Mouse (Mus musculus) cerebellum, adult 9-11 months (tissue): ENCODE measurements around the gene Nav2.

Experiments used
- DNase-seq: peaks from one replicate; pipeline ENCODE4 v3.0.0; 2022

The Nav2 gene

DNA sequence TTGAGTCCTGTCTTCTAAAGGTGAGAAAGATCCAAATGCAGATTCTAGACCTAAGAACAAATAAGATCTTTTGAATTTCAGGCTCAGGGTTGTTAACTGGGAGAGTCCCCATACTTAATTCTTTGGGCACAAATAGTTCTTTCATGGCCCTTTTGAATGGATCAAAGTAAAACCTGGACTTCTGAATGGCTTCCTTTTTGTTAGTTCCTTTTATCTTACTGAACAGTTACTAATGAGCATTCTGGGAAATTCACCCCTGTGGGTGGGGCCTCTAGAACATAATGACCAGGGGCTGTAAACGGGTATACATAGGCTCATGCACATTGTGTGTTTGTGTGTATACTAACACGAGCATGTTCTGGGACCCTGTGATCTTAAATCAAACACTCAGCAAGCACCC is 429.2 kb downstream of the Nav2 start:
- DNase-seq = no peak

DNA sequence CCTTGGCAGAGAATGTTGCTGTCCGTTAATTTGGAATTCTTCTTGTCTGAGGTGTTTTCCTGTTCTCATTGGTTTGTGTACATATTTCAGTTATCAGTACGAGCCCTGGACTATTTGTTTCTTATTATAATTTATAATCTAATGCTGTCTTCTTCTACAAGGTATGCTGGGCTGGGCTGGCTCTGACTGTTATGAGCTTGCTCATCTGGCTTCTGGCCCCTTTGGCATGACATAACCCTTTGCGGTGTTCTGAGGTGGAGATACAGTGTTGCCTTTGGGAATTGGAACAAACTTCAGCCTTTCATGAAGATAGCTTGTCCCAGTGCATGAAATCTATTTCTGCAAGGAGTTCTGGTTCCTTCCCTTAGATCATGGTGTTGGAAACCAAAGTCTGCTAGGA is 431.4 kb downstream of the Nav2 start:
- no peak for DNase-seq

DNA sequence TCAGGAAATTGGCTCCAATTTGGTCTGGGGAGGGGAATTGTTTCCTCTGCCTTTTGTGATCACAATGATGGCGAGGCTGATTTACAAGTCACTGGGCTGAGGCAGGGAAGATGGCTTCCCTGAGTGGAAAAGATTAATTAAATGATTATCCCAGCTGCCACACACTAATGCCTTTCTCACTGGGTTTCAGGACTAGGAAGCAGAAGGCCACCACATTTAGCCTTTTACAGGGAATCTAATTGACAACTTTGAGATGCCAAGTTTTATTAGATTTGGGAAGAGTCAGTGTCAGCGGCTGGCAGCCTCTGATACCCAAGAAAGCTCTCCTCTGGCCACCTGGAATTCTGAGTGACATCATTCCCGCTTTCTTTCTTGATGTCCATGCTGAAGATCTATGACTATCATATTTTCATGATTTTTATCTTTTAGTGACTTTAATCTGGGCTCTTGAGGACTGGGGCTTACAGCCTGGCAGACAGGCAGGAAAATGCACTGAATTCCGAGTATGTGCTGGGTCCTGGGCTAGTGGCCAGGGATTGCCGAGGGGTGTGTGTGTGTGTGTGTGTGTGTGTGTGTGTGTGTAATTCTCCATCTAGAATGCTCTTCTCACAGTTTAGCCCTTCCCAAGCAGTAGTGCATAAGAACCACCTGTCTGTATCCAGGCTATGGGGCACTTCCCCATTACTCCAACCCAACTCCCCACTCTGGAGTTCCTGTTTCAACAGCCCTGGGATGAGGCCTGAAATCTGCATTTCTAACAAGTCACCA is 432.8 kb downstream of the Nav2 start:
- no peak for DNase-seq

DNA sequence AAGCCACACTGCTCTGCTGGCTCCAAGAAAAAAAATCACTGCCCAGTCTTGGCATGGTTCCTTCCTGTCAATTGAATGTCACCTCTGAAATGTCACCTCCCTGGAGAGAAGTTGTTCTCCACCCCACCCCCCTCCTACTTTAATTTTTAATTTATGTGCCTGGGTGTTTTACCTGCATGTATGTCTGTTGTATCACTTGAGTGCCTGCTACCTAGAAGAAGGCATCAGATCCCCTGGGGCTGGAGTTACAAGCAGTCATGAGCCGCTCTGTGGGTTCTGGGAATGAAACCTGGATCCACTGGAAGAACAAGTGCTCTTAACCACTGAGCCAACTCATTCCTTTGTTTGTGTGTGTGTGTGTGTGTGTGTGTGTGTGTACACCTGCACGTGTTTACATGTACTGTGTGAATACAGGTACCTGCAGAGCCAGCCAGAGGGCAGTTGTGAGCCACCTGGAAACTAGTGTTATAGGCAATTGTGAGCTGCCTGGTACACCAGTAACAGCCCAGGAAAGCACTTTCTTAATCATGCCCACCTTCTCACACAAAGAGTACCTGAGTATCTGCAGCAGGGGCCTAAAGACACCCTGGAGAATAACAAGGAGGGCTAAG is 433.5 kb downstream of the Nav2 start:
- DNase-seq = no peak

- DNase-seq = no peak
These were observed 434.1 kb downstream of the Nav2 start for GRCm38 (mm10) chr7:49342556-49343080.

DNA sequence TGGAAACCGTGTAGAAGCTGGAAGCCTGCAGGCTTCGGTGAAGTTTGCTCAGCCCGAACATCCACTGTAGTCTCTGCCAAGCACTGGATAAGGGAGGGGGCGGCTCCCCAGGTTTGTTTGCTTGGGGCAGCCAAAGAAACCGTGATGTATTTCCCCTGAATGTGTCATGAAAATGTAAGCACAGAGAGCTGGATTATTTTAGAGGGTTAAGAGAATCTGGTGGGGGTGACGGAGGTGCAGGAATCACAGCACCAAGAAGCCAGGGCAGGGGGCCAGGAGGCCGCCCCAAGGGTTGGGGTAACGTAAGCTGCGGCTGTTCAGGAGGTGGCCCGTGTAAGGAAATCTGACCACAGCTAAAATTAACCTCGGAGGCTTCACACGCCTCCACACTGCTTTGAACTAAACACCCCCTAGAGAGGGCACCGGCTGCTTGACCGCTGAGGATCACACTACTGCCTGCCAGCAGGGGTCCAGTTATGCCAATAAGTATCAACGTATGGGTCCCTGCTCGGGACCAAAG is 434.6 kb downstream of the Nav2 start:
- DNase-seq = no peak

DNA sequence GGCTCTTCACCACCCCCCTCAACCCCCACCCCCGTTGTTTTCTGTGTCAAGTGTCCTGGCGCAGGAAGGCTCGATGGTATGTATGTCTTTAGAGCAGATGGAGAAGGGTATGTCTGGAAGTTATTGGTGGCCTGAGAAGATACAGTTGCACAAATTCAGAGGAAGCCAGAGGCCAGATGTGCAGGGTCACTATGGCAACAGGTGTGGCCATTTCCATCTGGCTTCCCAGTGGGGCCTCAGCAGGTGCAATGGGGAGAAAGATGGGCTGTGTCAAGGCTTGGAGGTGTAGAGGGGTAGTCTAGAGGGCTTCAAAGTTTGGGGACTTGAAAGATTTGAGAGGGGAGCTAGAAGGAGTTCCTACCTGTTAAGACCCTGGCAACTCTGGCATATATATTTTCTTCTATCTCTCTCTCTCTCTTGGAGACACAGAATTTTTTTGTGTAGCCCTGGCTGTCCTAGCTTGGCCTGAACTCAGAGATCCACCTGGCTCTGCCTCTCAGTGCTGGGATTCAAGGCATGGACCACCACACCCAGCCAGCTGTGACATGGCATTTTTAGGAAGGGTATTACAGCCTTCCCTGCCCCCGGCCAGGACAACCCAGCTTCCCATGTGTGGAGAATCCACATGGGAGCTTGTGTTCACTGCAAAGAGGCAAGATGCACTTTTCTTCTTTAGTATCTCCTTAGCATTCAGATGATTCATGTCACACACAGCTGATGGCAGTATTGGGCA is 435.4 kb downstream of the Nav2 start:
- DNase-seq = no peak

DNA sequence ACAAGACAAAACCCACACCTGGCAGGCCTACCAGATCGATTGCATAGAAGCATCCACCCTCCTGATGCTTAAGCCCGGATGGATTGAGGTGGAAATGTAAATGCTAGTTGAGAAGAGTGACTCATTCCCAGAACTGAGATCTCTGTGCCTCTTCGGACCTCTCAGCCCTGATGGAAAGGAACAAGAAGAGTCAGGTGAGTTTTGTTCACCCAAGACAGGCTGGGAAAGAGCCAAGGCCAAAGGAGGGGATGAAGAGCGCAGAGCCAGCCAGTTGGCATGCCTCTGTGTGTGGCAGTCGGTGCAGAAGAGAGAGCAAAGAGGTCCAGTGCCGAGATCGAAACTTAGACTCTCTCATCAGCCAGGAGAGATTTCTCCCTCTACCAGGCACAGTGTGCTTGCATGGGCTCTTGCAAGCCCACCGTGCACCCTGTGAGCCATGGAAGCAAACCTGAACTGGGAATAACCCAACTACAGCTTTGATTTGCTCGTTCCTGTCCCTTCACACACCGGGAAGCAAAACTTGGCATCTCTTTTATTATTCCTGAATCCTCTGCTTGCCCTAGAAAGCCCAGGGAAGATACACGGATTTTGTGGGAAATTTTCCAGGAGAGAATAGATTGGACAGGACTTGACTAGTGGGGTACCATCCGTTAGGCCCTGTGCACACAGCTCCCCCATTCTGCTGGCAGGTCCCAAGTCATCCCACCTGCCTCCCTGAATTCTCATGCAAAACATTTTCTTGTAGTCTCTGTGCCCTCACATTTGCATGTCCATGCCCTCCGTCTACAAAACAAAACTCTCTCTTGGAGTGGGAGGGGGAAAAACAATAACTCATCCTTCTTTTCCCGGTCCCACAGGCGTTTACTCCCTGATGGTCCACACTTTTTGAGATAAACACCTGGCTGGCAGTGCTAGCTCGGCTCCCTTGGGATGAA is 439.1 kb downstream of the Nav2 start:
- peak; percentile 72 for DNase-seq

DNA sequence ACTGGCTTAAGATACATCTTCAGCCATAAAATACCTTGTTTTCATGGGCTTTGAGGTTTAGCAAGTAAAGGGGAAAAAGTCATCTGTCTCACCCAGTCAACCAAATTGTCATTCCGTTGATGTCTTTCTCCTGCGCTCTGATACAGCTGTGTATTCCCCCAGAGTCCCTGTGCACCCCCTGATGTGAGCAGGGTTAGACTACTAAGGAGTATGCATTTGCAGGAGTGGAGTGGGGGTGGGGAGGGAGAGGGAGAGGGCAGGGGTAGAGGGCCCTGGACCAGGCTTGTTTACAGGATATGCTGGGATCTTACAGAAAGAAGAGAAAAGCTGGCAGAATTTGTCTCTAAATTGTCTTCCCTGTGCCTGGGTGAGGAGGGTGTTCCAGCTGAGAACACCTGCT is 440.1 kb downstream of the Nav2 start:
- no peak for DNase-seq

DNA sequence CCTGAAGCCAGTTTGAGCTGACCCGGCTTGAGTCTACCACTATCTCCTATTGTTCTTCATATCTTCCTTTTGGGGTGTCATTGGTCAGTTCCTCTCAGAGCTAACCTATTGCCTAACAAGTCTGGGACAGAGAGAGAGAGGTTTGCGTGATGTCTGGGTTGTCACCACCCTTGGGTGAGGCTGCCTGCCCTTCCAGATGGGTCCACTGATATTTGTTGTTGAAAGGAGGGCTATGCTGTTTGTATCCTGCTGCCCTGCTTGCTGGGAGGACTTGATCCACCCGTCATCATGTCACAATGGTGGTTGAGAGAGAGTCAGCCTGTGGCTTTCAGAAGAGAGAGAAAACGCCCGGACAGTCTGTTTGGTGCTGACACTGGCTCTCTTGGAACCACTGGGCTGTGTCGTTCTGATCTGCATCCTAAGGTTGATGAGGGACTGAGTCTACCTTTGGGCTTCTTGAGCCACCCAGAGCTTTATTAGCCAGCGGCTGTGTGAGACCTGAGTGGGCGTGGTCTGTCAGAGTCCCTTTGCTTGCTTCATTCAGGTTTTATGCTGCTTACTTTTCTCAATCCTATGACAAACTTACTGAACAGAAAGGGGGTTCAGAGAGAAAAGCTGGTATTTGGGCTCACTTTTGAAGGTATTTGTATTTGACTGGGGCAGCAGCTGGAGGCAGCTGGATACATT is 441.9 kb downstream of the Nav2 start:
- DNase-seq = no peak

DNA sequence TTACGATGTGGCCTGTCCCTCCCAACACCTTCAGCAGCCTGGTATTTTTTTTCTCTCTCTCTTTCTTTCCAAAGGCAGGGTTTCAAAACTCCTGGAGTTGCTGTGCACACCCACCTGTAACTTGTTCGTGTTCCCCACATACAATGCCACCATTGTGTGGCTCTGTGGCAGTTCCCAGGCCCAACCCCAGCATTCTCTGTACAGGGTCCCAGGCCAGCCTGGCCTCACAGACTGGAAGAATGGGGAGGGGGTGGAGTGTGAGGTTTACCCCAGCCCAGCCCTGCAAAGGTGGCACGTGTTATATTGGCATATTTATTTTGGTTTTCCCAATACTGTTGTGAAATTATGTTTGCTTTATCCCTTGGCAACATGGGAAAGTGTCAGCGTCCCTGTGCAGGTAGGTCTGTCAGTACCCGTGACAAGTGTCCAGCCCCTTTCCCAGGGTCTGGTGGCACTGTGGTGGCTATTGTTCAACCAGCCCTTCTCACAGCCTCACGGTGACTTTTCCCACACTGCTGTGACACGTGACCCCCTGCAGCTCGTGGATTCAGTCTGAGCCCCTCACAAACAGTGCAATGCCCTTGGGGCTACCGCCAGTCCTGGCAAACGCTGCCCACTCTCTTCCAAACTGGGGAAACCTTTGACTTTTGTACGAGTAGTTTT is 443.2 kb downstream of the Nav2 start:
- DNase-seq = no peak

DNA sequence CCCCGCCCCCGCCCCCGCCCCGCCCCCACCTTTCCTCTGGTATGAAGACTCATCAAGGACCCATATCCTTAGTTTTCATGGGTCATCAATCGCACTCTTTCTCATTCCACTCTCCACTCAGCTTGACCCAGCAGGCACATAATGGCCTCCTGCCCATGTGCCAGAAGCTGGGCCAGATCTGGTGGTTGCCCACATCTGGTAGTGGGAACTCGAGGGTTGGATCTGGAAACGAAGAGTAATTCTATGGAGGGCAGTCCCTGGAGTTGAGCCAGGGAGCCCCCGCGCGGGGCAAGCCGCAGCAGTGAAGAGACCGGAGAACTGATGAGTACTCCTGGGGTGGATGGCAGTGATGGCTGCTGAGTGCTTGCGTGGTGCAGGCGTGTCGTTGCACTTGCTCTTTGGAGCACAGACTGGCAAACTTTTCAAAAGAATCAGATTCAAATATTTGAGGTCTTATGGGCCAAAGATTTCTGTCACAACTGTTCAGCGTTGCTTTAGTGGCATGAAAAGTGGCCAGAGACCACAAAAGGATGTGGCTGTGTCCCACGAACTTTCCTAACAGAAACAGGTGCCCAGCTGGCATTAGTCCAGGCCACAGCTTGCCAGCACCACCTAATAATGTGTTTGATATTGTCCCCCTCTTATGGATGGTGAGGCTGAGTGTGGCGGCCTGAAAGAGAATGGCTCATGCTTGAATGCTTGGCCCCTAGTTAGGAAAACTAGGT is 449.1 kb downstream of the Nav2 start:
- DNase-seq = no peak

- DNase-seq = no peak
These were observed 450.6 kb downstream of the Nav2 start for GRCm38 (mm10) chr7:49359120-49359519.

DNA sequence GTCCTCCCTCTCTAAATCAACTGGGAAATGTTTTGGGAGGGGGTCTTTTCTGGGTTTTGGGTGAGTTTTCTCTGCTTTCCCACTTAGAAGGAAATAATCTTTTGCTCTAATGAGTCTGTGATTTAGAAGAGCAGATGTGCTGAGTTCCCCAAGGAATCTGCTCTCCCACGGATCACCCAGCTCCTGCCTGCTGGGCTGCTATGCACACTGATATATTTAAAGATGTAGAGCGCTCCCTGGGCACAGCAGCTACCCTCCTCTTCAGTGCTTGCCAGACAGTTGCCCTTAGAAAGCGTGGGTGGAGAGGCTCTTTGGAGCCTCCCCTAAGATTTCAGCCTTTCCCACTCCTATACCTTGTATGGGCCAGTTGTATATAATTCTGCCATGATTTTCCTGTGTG is 452.1 kb downstream of the Nav2 start:
- no peak for DNase-seq

DNA sequence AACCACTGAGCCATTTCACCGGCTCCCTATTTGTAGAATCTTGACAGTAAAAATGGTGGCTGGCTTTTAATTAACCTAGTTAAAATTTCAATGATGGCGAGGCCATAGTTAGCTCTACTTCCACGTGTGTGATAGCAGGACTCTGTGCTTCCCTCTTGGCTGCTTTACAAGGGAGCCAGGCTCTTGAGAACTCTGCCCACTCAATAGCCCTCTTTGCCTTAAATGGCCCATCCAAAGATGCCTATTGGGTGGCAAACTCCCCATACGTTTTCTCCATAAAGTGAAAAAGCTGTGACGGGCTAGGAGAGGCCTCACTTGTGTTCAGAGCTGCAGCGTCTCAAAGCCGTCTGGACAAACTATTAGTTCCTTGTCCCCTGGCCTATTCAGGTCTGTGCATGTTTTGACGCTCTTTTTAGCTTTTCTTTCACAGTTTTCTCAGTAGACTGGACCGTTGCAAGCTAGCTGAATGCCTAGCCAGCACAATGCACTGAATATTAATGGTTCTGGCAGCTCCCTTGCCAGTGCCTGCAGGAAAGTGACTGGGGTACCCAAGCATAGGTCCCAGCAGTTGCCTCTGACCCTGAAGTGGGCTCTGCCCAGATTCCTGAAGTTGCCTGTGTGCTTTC is 453.1 kb downstream of the Nav2 start:
- DNase-seq = no peak

- DNase-seq = no peak
These were observed 456.1 kb downstream of the Nav2 start for GRCm38 (mm10) chr7:49364486-49365162.

DNA sequence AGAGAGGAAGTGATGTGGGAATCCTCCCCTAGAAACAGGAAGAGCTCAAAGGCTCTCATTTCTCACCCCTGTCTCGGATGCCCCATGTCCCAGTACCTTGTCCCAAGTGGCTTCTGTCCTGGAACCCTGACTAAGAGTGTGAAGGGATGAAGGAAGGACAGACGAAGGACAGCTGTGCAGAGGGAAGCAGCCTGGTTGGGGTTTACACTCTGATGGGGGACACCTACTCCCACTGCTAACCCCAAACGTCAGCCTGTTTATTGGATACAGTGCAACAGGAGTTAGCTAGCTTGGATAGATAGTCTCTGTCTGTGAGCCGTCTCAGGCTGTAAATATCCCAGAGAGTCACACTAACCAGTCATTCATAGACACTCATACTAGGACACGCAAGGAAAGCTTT is 460.1 kb downstream of the Nav2 start:
- DNase-seq = no peak

GRCm38 (mm10) chr7:49369006-49369405 is 460.5 kb downstream of the Nav2 start:
- no peak for DNase-seq

DNA sequence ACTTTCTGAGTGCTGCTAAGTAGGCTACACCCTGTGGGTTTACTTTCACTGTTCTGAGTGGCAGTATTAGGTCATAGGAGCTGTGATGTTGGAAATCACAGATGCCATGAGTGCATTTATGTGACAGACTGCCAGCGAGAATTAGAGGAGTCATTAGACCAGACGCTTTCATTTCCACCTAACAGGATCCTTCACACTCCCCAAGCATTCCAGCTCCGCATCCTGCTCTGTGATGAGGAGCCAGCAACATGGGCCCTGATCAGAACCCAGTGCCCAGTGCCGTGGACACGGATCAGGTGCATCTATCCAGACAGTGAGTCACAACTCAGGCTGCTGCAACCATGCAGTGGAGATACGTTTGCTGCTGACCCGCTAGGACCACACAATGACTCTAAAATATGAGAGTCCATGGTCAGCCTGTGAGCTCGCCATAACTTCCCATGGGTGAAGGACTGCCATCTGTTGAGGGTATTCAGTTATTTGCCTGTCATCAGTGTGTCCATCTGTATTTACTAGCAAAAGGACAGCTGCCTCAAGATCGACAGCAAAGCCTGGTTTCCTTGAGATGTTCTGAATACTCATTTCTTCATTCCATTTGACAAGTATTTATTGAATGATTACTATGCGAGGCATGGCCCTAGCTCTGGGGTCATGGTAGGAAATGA is 461.4 kb downstream of the Nav2 start:
- peak; percentile 36 for DNase-seq
